Mouse (Mus musculus) neural tube, embryonic 15.5 days (tissue): ENCODE data around the gene 1700088E04Rik. TPM values are rescaled to one million over a fixed set of nuclear protein-coding genes. Genes with fewer than 3 reads are reported as not detected.

Experiments
- ATAC-seq: fragments of 200-750 bp; cut with Nextera tagmentation; 2 replicates; pipeline ENCODE4 v1.8.0; 2017; ENCODE audit warnings: mild to moderate bottlenecking, moderate TSS enrichment, moderate library complexity; ENCODE audit not compliant: low FRiP score
- H3K27ac ChIP-seq: fragments of 300-500 bp; sonication (generic); replicated peaks from 2 replicates; pipeline ENCODE4 v1.5.1; 2015; ENCODE audit warnings: mild to moderate bottlenecking, inconsistent platforms
- H3K27me3 ChIP-seq: fragments of 300-500 bp; sonication (generic); replicated peaks from 2 replicates; pipeline ENCODE4 v1.6.1; 2015; ENCODE audit warnings: inconsistent platforms
- H3K36me3 ChIP-seq: fragments of 300-500 bp; sonication (generic); 2 replicates; pipeline ENCODE4 v1.6.1; 2015; ENCODE audit warnings: inconsistent platforms
- H3K4me1 ChIP-seq: fragments of 300-500 bp; sonication (generic); 2 replicates; pipeline ENCODE4 v1.6.1; 2015; ENCODE audit warnings: inconsistent platforms
- H3K4me2 ChIP-seq: fragments of 300-500 bp; sonication (generic); 2 replicates; pipeline ENCODE4 v1.6.1; 2015; ENCODE audit warnings: inconsistent platforms, mild to moderate bottlenecking, moderate library complexity
- H3K4me3 ChIP-seq: fragments of 300-500 bp; sonication (generic); replicated peaks from 2 replicates; pipeline ENCODE4 v1.5.1; 2015; ENCODE audit warnings: mild to moderate bottlenecking, inconsistent platforms
- H3K9ac ChIP-seq: fragments of 300-500 bp; sonication (generic); replicated peaks from 2 replicates; pipeline ENCODE4 v1.6.1; 2015; ENCODE audit warnings: mild to moderate bottlenecking, inconsistent platforms
- H3K9me3 ChIP-seq: fragments of 300-500 bp; sonication (generic); replicated peaks from 2 replicates; pipeline ENCODE4 v1.6.1; 2016; ENCODE audit warnings: inconsistent platforms
- WGBS: fragments of 180-500 bp; shearing (Covaris S2); methylation state at CpG from one replicate; pipeline ENCODE4 v1.1.7; 2015; ENCODE audit warnings: mixed read lengths; 5-methylcytosine and 5-hydroxymethylcytosine counted together
- polyA plus RNA-seq: library from polyadenylated mRNA; unstranded; fragments of >200 nt; fragmentation: Nextera tagmentation; extraction: Ambion mirVana; gene quantifications from 2 replicates; pipeline ENCODE4 v1.2.1, GENCODE M21; 2015

Gene 1700088E04Rik
- polyA plus RNA-seq, 1 experiment from 2014 or later = 11.3 TPM

DNA sequence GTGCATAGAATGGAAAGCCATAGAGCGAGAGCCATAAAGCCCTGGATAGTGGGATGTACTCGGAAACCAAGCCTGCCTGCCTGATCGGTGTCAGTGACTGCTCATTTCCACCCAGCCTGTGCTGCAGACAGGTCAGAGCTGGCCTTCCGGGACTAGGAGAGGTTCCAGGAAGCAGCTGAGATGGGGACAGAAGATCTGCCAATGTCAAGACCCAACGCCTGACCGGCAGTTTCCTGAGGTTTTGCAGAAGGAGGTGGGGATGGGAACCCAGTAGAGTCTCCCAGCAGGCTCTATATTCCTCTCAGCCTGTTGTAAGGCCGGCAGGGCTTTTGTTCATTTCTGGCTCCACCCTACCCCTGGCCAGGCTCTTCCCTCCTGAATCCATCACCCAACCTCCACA, 42.2 kb downstream of the 1700088E04Rik start:
- 47% methylated on average over 7 of the region's 7 CpGs for WGBS
- ATAC-seq = no peak
- Histone ChIP-seq H3K4me1 (peaks cover 12% of the 10 kb centered on the region), H3K9me3 (no peaks in the 10 kb centered on the region), H3K4me3 (no peak overlapping the region), H3K36me3 (peaks cover 21% of the 10 kb centered on the region), H3K9ac (no peak overlapping the region), H3K27ac (0 out of 2 replicates have a peak overlapping the region, but pooled peaks have one; percentile 10), H3K4me2 (no peak overlapping the region), H3K27me3 (no peaks in the 10 kb centered on the region)

DNA sequence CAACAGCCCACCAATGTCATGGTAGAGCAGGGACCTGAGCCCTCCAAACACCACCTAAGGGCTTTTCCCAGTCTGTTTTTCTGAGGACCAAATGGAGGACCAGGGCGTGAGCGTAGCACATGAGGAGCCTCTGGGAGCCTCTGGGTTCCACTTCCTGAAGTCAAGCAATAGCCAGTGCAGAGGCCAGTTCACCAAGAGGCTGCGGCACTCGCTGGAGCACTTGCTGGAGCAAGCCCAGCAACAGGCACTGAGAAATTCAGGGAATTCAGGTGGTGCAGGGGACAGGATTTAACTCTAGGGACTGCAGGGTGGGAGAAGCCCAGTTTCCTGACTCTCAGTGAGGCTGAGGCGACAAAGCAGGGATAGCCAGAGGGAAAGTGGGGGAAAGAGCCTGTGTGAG, 42.8 kb downstream of the 1700088E04Rik start:
- no peak overlapping the region for H3K9ac ChIP-seq
- no peak overlapping the region for H3K4me2 ChIP-seq
- WGBS = 69% methylated on average over 5 of the region's 5 CpGs
- peaks cover 28% of the 10 kb centered on the region for H3K36me3 ChIP-seq
- ATAC-seq = no peak
- H3K4me3 ChIP-seq = no peak overlapping the region
- peak overlapping the region; percentile 34 for H3K27ac ChIP-seq
- no peaks in the 10 kb centered on the region for H3K9me3 ChIP-seq
- H3K27me3 ChIP-seq = no peaks in the 10 kb centered on the region
- H3K4me1 ChIP-seq = peaks cover 12% of the 10 kb centered on the region

DNA sequence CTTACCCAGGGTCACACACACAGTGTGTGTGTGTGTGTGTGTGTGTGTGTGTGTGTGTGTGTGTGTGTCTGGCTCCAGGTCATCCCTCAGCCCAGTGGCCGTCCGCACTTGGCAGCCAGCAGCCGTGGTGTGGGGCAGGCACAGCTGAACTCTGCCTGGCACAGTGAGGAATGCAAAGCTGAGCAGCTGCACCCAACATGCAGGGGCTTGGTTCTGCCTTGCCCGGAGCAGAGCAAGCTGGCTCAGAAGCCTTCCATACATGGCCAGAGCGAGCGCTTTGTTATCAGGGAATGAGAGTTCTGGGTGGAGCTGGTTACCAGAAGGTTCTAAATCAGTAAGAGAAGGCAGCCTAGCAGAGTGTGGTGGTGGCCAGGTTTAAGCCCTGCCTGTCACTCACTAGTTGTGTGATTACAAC, 43.4 kb downstream of the 1700088E04Rik start:
- 52% methylated on average over 6 of the region's 6 CpGs for WGBS
- peak; percentile 50; the same call in 1 of the 2 replicates for ATAC-seq
- H3K4me3 ChIP-seq = no peak overlapping the region

DNA sequence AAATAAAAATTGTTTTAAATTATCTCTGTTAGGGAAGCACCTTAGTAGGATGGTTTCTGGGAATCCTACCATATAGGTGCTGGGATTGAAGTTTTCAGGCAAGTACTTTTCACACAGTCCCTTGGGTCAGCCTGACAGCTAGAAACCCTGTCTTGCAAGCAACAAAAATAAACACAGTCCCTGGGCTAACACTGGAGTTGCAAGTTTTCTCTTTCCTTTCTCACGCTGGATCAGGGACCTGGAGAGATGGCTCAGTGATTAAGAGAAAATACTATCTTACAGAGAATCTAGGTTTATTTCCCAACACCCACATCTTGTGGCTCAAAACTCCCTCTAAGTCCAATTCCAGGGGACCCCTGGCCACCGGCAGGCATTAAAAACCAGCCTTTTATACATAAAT, 43.9 kb downstream of the 1700088E04Rik start:
- 38% methylated on average over 2 of the region's 2 CpGs for WGBS
- Histone ChIP-seq H3K9me3 (no peaks in the 10 kb centered on the region), H3K4me1 (peaks cover 12% of the 10 kb centered on the region), H3K27ac (peak overlapping the region; percentile 34), H3K9ac (no peak overlapping the region), H3K4me3 (no peak overlapping the region), H3K4me2 (no peak overlapping the region), H3K36me3 (peaks cover 37% of the 10 kb centered on the region), H3K27me3 (no peaks in the 10 kb centered on the region)
- no peak for ATAC-seq

More for the DNA sequence above, 43.4 kb downstream of the 1700088E04Rik start:
- Histone ChIP-seq H3K27me3 (no peaks in the 10 kb centered on the region), H3K9me3 (no peaks in the 10 kb centered on the region), H3K36me3 (peaks cover 32% of the 10 kb centered on the region), H3K9ac (no peak overlapping the region; the same call in 1 of the 2 replicates), H3K4me1 (peaks cover 12% of the 10 kb centered on the region), H3K27ac (peak overlapping the region; percentile 34), H3K4me2 (no peak overlapping the region)

DNA sequence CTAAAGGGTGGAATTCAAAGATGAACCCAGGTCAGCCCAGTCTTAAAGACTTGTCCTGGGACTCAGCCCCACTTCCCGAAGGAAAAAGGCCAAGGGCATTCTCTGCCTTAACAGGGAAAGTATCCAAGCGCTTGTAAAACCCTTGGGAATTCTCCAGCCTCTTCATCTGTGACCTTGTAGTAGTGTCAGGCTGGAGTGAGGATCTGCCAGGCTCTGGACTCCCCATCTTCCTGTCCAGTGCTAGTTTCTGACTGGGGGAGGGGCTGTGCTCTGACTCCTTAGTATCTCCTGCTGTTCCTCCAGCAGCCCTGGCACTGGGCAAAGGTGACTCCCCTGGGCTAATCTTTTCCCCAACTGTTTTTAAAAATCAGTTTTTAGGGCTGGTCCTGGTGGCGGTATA, 44.5 kb downstream of the 1700088E04Rik start:
- ATAC-seq = no peak
- no peaks in the 10 kb centered on the region for H3K27me3 ChIP-seq
- no peaks in the 10 kb centered on the region for H3K9me3 ChIP-seq
- no peak overlapping the region for H3K4me3 ChIP-seq
- H3K4me1 ChIP-seq = peaks cover 12% of the 10 kb centered on the region
- H3K36me3 ChIP-seq = peaks cover 42% of the 10 kb centered on the region
- H3K9ac ChIP-seq = no peak overlapping the region
- no peak overlapping the region for H3K4me2 ChIP-seq
- H3K27ac ChIP-seq = no peak overlapping the region; the same call in 1 of the 2 replicates
- 80% methylated on average over 3 of the region's 3 CpGs for WGBS

DNA sequence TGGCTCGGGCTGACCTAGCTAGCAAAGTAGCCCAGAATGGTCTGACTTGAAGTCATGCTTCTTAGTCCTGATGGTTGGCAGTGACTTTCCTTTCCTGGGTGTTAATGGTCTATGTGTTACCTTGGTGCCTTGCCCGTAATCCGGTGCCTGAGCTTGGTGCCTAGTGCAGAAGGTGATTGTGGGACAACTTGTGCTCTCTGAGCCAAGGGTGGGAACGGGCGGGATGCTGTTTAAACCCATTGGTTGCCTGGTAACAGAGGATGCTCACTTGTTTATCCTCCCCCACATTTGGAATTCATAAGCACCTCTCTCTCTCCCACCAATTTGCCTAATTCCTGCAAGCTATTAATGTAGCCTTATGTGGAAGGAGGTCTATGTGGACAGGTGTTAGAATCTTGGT, 45.6 kb downstream of the 1700088E04Rik start:
- Histone ChIP-seq H3K4me2 (no peak overlapping the region), H3K36me3 (peaks cover 52% of the 10 kb centered on the region), H3K27me3 (no peaks in the 10 kb centered on the region), H3K9ac (no peak overlapping the region), H3K4me1 (peaks cover 12% of the 10 kb centered on the region), H3K4me3 (no peak overlapping the region), H3K27ac (no peak overlapping the region), H3K9me3 (no peaks in the 10 kb centered on the region)
- no peak for ATAC-seq
- WGBS = 90% methylated on average over 5 of the region's 5 CpGs

DNA sequence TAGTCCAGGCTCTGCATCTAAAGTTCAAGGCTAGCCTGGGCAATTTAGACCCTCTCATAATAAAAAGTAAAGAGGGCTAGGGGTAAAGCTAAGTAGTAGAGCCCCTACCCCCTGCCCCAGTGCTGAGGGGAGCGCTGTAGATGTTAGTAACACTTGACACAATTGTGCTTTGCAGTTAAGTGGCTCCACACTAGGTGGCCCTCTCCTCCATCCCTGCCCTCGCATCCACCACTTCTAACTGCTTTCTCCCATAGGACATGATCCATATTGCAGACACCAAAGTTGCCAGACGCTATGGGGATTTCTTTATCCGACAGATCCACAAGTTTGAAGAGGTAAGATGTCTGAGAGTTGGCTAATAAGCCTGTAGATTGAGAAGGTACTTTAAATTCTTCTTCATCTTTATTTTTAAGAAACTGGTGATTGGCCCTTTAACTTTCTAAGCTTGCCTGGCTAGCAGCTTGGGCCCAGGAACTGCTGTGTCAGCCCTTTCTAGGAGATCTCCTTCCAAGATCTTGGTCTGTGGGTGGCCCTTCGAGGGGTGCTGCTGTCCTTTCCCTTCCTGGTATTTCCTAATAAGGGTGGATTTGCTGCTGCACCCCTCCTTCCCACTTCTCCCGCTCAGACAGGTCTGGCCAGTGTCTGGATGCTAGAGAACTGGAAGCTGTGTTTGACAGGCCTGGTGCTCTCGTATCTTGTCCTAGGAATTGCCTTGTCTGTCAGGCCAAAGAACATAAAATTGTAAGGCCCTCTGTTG, 47.8 kb downstream of the 1700088E04Rik start:
- Histone ChIP-seq H3K27ac (no peak overlapping the region), H3K36me3 (peaks cover 71% of the 10 kb centered on the region), H3K9me3 (no peaks in the 10 kb centered on the region), H3K4me2 (no peak overlapping the region), H3K9ac (no peak overlapping the region), H3K4me1 (peaks cover 11% of the 10 kb centered on the region), H3K27me3 (no peaks in the 10 kb centered on the region), H3K4me3 (no peak overlapping the region)
- no peak for ATAC-seq
- 72% methylated on average over 7 of the region's 7 CpGs for WGBS

DNA sequence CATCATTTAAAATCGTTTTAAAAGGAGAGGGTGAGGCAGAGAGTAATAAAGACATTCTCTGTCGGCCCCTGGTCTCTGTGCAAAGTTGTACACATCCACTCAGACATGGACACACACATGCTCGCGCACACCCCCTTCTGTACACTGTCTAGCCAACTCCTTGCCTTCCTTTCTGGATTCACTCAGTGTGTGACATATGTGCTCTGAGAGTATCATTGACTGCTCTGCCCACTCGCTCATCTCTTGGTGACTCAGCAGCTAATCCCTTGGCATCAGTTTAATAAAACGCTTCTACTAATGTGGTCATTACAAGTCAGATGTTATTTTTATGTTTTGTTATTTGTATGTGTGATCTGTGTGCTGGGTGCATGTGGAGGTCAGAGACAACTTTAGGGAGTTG, 48.8 kb downstream of the 1700088E04Rik start:
- no peak overlapping the region for H3K4me3 ChIP-seq
- H3K36me3 ChIP-seq = peaks cover 77% of the 10 kb centered on the region
- no peak overlapping the region for H3K4me2 ChIP-seq
- 92% methylated on average over 6 of the region's 6 CpGs for WGBS
- H3K4me1 ChIP-seq = peaks cover 1% of the 10 kb centered on the region; the same call in 1 of the 2 replicates
- H3K27ac ChIP-seq = no peak overlapping the region
- ATAC-seq = no peak
- H3K9ac ChIP-seq = no peak overlapping the region
- no peaks in the 10 kb centered on the region for H3K27me3 ChIP-seq
- no peaks in the 10 kb centered on the region for H3K9me3 ChIP-seq

DNA sequence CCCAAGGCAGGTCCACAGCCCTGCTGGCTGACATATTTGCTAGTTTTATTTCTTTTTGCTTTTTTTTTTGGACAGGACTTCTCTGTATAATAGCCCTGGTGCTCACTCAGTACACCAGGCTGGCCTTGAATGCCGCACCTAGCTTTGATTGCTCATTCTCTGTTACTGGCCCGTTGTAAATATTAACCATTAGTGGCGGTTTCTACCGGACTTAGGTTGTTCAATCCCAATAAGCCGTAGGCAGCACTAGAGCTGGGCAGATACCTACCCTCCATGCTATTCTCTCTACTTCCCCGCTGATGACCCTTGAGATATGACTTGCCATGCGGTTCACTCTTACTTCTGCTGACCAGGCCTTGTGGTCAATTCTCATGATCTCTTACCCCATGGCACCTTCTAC, 61.5 kb downstream of the 1700088E04Rik start:
- Histone ChIP-seq H3K27me3 (no peaks in the 10 kb centered on the region), H3K4me1 (peaks cover 17% of the 10 kb centered on the region), H3K4me2 (no peak overlapping the region), H3K9ac (no peak overlapping the region), H3K36me3 (peaks cover 75% of the 10 kb centered on the region), H3K9me3 (no peaks in the 10 kb centered on the region), H3K27ac (no peak overlapping the region), H3K4me3 (no peak overlapping the region)
- ATAC-seq = no peak
- WGBS = 91% methylated on average over 7 of the region's 7 CpGs

Other genes with a start within 250 kb of the 1700088E04Rik start
- not detected in 2 replicates for gene Gm49510, start 241.6 kb downstream of the 1700088E04Rik start, polyA plus RNA-seq
- 3.7 and 16.9 TPM in 2 replicates for gene Sh3bp1, start 241.5 kb downstream of the 1700088E04Rik start, polyA plus RNA-seq
- gene Pdxp, start 227.3 kb downstream of the 1700088E04Rik start, polyA plus RNA-seq = 64.2 and 76.9 TPM in 2 replicates
- gene Lgals1, start 214.5 kb downstream of the 1700088E04Rik start, polyA plus RNA-seq = 218 and 380 TPM in 2 replicates
- 63.0 and 63.2 TPM in 2 replicates for gene Nol12, start 206.3 kb downstream of the 1700088E04Rik start, polyA plus RNA-seq
- 30.6 and 39.7 TPM in 2 replicates for gene Triobp, start 193.5 kb downstream of the 1700088E04Rik start, polyA plus RNA-seq
- 169 and 222 TPM in 2 replicates for gene H1f0, start 112.8 kb downstream of the 1700088E04Rik start, polyA plus RNA-seq
- gene Galr3, start 99.4 kb downstream of the 1700088E04Rik start, polyA plus RNA-seq = 0.14 and 0.17 TPM in 2 replicates
- gene Ankrd54, start 78.4 kb downstream of the 1700088E04Rik start, polyA plus RNA-seq = 52.4 and 52.8 TPM in 2 replicates
- gene Eif3l, start 66.1 kb downstream of the 1700088E04Rik start, polyA plus RNA-seq = 164 and 193 TPM in 2 replicates
- gene Micall1, start 32.4 kb downstream of the 1700088E04Rik start, polyA plus RNA-seq = 11.6 and 12.2 TPM in 2 replicates
- gene Polr2f, start 244 bp downstream of the 1700088E04Rik start, polyA plus RNA-seq = 248 and 249 TPM in 2 replicates
- gene Sox10, start 24.0 kb upstream of the 1700088E04Rik start, polyA plus RNA-seq = 11.6 and 13.4 TPM in 2 replicates
- 89.9 and 99.7 TPM in 2 replicates for gene Pick1, start 87.9 kb upstream of the 1700088E04Rik start, polyA plus RNA-seq
- gene Gm49486, start 88.1 kb upstream of the 1700088E04Rik start, polyA plus RNA-seq = 1.3 and 1.5 TPM in 2 replicates
- 0.27 and 0.40 TPM in 2 replicates for gene Slc16a8, start 113.5 kb upstream of the 1700088E04Rik start, polyA plus RNA-seq
- 2.0 and 4.0 TPM in 2 replicates for gene Baiap2l2, start 144.3 kb upstream of the 1700088E04Rik start, polyA plus RNA-seq
- 26.1 and 27.9 TPM in 2 replicates for gene Pla2g6, start 187.1 kb upstream of the 1700088E04Rik start, polyA plus RNA-seq
- gene Maff, start 205.4 kb upstream of the 1700088E04Rik start, polyA plus RNA-seq = 0.81 and 1.7 TPM in 2 replicates